Mouse (Mus musculus): ENCODE data around the gene Gm28539. TPM values are rescaled to one million over a fixed set of nuclear protein-coding genes. Genes with fewer than 3 reads are reported as not detected.
"Not testable (repeated sequence)": the region's sequence is repeated elsewhere in the genome, so short reads cannot be mapped to it uniquely, and the experiment has no call there.

The Gm28539 gene
- total RNA-seq, 2 experiments from 2014 or later, result 11.4 to 18.9 TPM

DNA sequence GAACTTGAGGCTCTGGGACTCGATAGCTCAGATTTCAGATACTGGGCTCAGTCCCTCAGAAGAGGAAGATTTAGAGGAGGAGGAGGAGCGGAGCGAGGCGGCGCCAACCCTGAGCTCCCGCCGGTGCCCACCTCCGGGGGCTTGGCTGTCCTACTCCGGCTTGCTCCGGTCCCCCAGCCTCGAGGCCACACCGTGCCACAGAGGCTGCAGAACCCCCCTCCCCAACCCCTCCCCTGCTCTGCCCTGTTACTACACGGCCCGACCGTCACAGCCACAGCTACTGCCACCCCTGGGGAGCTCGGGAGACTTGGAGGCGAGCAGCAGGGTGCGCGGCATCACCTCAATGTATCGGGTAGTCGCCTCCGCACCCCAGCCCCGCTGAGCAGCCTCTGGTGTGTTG lies 139.9 kb downstream of the Gm28539 start:
- H3K4me3 ChIP-seq, result no peak overlapping the region
- no peak for DNase-seq (ENCODE audit: extremely low spot score in 1 of 2, low spot score in 2 of 2)
- no peak for TF ChIP-seq CTCF (IDR thresholded peaks at IDR 0.05)

DNA sequence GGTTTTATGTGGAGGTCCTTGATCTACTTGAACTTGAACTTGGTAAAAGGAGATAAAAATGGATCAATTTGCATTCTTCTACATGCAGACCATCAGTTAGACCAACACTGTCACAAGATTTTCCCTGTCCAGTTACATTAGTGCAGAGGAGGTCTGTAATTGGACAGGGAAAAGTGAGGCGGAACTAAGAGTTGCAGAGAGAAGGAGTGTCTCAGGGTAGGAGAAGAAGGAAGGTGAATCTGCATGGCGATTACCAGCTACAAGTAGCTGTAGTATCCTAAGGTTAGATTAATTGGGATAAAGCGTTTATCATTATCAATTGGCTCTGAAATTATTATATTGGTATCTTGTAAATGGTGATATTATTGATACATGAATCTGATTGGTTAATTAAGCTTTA lies 150.0 kb downstream of the Gm28539 start:
- no peak for DNase-seq (ENCODE audit: extremely low spot score in 1 of 2, low spot score in 2 of 2)
- intact Hi-C loops (cut with DNase I), result no loop called here
- no peak overlapping the region for H3K4me3 ChIP-seq
- no peak for TF ChIP-seq CTCF (IDR thresholded peaks at IDR 0.05)
- no peak overlapping the region for H3K27ac ChIP-seq

More for the DNA sequence above, 139.9 kb downstream of the Gm28539 start:
- intact Hi-C loops (cut with DNase I), result no loop called here
- no peak overlapping the region for H3K27ac ChIP-seq

GRCm38 (mm10) chr16:18986860-18987259 lies 150.5 kb downstream of the Gm28539 start:
- Histone ChIP-seq H3K27ac (no peak overlapping the region), H3K4me3 (no peak overlapping the region)
- no peak for TF ChIP-seq CTCF (IDR thresholded peaks at IDR 0.05)
- intact Hi-C loops (cut with DNase I), result no loop called here
- no peak for DNase-seq (ENCODE audit: extremely low spot score in 1 of 2, low spot score in 2 of 2)

DNA sequence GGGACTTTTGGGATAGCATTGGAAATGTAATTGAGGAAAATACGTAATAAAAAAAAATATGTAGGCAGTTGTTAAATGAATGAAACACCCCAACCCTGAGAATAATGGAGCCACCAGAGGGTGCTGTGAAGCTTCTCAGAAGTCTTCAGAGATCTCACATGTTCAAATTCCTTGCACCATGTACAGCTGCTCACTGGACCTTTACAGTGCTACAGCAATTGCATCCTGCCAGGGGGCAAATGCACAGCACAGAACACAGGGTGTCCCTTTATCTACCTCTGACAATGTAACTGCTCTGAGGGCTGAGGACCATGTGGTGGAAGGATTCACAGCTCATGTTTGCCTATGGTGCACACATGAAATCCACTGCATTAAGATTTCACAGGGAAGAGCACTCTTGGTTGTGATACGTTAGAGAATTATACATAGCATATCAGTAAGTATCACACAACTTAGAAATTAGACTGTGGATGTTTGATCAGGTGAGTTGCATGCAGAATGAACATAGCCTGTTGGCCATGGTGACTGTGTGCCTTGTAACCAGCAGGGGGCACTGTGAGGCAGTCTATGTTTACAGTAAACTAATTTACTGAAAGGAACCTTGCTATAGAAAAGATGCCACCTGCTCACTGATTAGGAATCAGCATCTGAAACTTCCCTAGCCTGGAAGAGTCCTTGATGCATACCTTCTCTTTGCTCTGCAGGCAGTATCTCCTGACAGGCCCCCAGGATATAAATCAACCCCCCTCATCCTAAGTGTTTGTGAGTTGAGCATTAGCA lies 166.4 kb downstream of the Gm28539 start:
- DNase-seq (ENCODE audit: extremely low spot score in 1 of 2, low spot score in 2 of 2); intact Hi-C loops (cut with DNase I); H3K4me3 ChIP-seq; H3K27ac ChIP-seq: not testable (repeated sequence)
- TF ChIP-seq CTCF (IDR thresholded peaks at IDR 0.05), result peak; percentile 29

DNA sequence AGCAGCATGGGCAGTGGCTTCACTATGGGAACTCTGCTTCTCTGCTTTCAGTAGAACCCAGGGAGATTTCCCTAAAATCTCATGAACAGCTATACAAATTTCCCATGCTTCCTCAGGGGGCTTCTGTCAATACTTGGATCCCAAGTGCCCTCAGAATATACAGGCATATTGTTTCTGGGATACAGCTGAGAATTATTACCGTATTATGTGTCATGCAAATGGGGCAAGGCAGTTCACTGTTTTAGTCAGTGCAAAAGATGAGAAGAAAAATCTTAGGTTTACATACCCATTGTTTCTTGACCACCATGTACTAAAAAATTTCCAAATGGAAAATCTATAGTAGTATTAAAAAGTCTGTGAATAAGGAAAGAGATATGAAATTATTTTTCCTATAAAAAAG lies 167.4 kb downstream of the Gm28539 start:
- no peak overlapping the region for H3K27ac ChIP-seq
- H3K4me3 ChIP-seq, result no peak overlapping the region
- intact Hi-C loops (cut with DNase I), result no loop called here
- no peak for DNase-seq (ENCODE audit: extremely low spot score in 1 of 2, low spot score in 2 of 2)
- TF ChIP-seq CTCF (IDR thresholded peaks at IDR 0.05), result no peak

DNA sequence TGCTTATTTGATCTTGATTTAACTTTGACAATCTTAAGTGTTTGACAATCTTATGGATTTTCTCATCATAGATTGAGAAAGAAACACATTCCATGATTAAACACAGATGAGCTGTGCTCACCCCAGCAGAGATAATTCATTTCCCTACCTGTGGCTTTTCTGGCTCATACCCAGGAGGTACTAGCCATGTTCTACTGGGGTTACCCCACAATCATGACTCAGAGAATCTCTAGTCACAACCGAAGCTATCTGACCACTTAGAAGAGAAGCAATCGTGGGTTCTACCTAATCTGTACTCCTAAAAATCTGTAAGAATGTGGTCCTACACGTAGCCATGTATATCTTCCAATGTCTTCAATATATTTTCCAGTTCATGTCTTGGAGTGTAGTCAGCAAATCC lies 168.9 kb downstream of the Gm28539 start:
- no peak overlapping the region for H3K27ac ChIP-seq
- DNase-seq (ENCODE audit: extremely low spot score in 1 of 2, low spot score in 2 of 2), result no peak
- no peak overlapping the region for H3K4me3 ChIP-seq
- intact Hi-C loops (cut with DNase I), result no loop called here
- no peak for TF ChIP-seq CTCF (IDR thresholded peaks at IDR 0.05)

Other genes starting within 250 kb of the Gm28539 start
- 1 to 10 TPM; 1.1 to 2.0 TPM for gene Tbx1, start 245.9 kb upstream of the Gm28539 start, total RNA-seq (2021)
- 1 to 10 TPM; 1.1 to 1.8 TPM for gene Gp1bb, start 214.2 kb upstream of the Gm28539 start, total RNA-seq (2021)
- 100 to 1,000 TPM; 260 to 297 TPM for gene Gm49601, start 210.2 kb upstream of the Gm28539 start, total RNA-seq (2021)
- gene Sept5, start 206.6 kb upstream of the Gm28539 start, total RNA-seq (2021), result 100 to 1,000 TPM; 801 to 836 TPM
- 10 to 100 TPM; 36.2 to 48.3 TPM for gene Cldn5, start 59.7 kb upstream of the Gm28539 start, total RNA-seq (2021)
- gene Ufd1, start 24.8 kb upstream of the Gm28539 start, total RNA-seq (2021), result 10 to 100 TPM; 85.5 to 94.7 TPM
- 1 to 10 TPM; 1.4 to 2.6 TPM for gene Cdc45, start 24.6 kb upstream of the Gm28539 start, total RNA-seq (2021)
- 10 to 100 TPM; 24.7 to 28.3 TPM for gene 2510002D24Rik, start within 50 bp of the Gm28539 start, total RNA-seq (2021)
- 10 to 100 TPM; 34.0 to 34.4 TPM for gene Mrpl40, start 40.3 kb downstream of the Gm28539 start, total RNA-seq (2021)
- gene Hira, start 40.5 kb downstream of the Gm28539 start, total RNA-seq (2021), result 10 to 100 TPM; 82.1 to 93.6 TPM